Mouse (Mus musculus): ENCODE measurements at regions not wholly inside any gene's neighbourhood (a gene's known extent, or its start where the extent isn't known, plus 50 kb on each side); places are given as distances from the start of the nearest gene placed in this dataset.
A peak's percentile ranks its signal among the peaks of the same experiment; 100 is the strongest.
"Not testable (repeated sequence)": the region's sequence is repeated elsewhere in the genome, so short reads cannot be mapped to it uniquely, and the experiment has no call there.

DNA sequence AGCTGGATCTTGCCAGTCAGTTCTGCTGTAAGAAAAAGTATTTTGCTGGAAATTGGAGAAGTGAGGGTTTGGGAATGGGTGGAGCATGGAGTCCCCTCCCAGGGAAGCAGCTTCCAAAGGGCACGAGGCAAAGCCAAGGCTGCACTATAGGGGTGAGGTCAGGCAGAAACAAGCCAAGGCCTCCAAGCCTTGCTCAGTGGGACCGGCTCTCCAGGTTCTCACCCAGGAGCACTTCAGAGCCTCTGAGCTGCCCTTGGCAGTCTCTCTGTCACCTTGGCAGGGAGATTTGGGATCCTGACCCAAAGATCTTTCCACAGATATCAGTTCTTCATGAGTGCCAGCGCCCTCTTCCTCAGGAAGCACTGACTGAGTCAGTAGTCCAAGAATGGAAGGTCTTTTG is 116.5 kb downstream of the Bdh1 start:
- ATAC-seq (ENCODE audit: extremely low read depth, insufficient number of reproducible peaks, low FRiP score, poor library complexity, severe bottlenecking) (no peak), DNase-seq (ENCODE audit: low spot score) (no peak)
- TF ChIP-seq POLR2AphosphoS5 (IDR thresholded peaks at IDR 0.05; ENCODE audit: insufficient replicate concordance, low read depth, low read length) (no peak), GATA1 (IDR thresholded peaks at IDR 0.05; ENCODE audit: borderline replicate concordance, low read length) (no peak), CTCF (IDR thresholded peaks at IDR 0.05; ENCODE audit: low read depth, low read length) (no peak), GATA2 (IDR thresholded peaks at IDR 0.05; ENCODE audit: borderline replicate concordance, low read depth, low read length) (no peak), TAL1 (conservative IDR thresholded peaks at IDR 0.05; ENCODE audit: low read depth, low read length) (no peak)
- H3K27me3 ChIP-seq (ENCODE audit: insufficient read depth, low read length) = peaks cover 40% of the 10 kb centered on the region
- no peak overlapping the region for H3K4me3 ChIP-seq (ENCODE audit: low read depth, low read length)
- no peaks in the 10 kb centered on the region for H3K9me3 ChIP-seq (replicated peaks)
- H3K36me3 ChIP-seq (replicated peaks) = no peaks in the 10 kb centered on the region
- peaks cover 33% of the 10 kb centered on the region for H3K4me1 ChIP-seq (ENCODE audit: insufficient read depth, low read depth, low read length)

DNA sequence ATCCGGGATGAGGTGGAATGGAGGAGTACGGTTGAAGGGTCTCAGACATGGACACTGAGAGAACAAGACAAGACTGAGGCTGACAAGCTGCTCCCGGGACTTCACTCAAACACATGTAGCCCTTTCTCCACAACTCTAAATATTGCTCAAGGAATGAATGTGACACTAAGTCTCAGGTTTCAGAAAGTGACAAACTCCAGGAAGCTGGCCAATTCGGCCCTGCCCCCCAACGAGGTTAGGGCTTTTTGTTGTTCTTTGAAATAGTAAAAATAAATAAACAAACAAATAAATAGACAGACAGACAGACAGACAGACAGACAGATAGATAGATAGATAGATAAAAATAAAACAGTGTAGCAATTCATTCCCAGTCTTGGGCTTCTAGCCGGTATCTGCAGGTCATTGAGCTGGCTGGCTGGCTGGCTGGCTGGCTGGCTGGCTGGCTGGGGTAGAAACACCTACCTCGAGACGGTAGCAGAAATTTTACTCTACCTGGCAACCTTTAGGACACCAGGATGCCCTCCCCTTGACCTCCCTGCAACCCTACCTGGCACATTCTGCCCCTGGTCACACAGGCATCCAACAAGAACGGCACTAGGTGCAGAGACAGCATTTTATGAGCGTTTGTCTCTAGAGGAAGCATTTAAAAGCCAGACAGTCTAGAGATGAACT is 119.6 kb upstream of the Dlg1 start:
- Histone ChIP-seq H3K27me3 (ENCODE audit: insufficient read depth, low read length) (peaks cover 53% of the 10 kb centered on the region), H3K36me3 (replicated peaks) (no peaks in the 10 kb centered on the region), H3K4me3 (ENCODE audit: low read depth, low read length) (no peak overlapping the region), H3K4me1 (ENCODE audit: insufficient read depth, low read depth, low read length) (peaks cover 9% of the 10 kb centered on the region), H3K9me3 (replicated peaks) (no peaks in the 10 kb centered on the region)
- TF ChIP-seq POLR2AphosphoS5 (IDR thresholded peaks at IDR 0.05; ENCODE audit: insufficient replicate concordance, low read depth, low read length) (no peak), GATA1 (IDR thresholded peaks at IDR 0.05; ENCODE audit: borderline replicate concordance, low read length) (no peak), GATA2 (IDR thresholded peaks at IDR 0.05; ENCODE audit: borderline replicate concordance, low read depth, low read length) (no peak), CTCF (IDR thresholded peaks at IDR 0.05; ENCODE audit: low read depth, low read length) (no peak), TAL1 (conservative IDR thresholded peaks at IDR 0.05; ENCODE audit: low read depth, low read length) (no peak)
- DNase-seq (ENCODE audit: low spot score) (no peak), ATAC-seq (ENCODE audit: extremely low read depth, insufficient number of reproducible peaks, low FRiP score, poor library complexity, severe bottlenecking) (no peak)

DNA sequence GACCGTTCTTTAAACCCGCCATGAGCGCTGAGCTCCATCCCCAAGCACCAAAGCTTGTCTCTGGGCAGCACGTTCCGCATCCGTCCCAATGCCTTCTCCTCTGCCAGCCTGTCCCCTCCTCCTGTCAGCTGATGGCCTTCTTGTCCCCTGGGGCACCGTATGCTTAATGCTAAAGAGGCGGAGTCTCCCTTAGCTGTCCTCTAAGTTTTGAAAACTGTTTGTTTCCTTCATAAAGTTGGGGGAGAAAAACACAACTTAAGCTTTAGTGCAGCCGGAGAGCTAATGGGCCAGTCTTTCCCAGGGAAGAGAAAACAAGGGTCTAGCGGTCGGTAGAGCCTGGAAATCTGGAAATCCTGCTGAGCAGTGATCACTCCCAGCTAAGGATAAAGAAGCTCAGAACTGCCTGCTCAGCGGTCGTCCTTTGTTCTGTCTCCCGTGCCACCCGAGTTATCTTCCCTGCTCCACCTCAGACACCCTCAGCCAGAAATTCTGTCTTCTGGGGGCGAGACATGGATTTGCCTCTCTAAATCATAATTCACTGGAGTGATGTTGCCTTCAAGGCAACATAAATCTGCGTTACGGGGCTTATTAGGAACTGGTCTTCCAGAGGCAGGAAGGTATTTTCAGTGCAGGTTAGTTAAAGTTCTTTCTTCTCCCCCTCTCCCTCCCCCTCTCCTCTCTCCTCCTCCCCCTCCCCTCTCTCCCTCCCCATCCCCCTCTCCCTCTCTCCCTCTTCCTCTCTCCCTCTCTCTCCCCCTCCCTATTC is 117.0 kb upstream of the Dlg1 start:
- no peak overlapping the region for H3K4me3 ChIP-seq (ENCODE audit: low read depth, low read length)
- H3K9me3 ChIP-seq (replicated peaks) = no peaks in the 10 kb centered on the region
- ATAC-seq (ENCODE audit: extremely low read depth, insufficient number of reproducible peaks, low FRiP score, poor library complexity, severe bottlenecking) = no peak
- no peak for TF ChIP-seq TAL1 (conservative IDR thresholded peaks at IDR 0.05; ENCODE audit: low read depth, low read length)
- DNase-seq (ENCODE audit: low spot score) = no peak
- H3K36me3 ChIP-seq (replicated peaks) = no peaks in the 10 kb centered on the region
- peaks cover 51% of the 10 kb centered on the region for H3K27me3 ChIP-seq (ENCODE audit: insufficient read depth, low read length)
- peaks cover 19% of the 10 kb centered on the region for H3K4me1 ChIP-seq (ENCODE audit: insufficient read depth, low read depth, low read length)

DNA sequence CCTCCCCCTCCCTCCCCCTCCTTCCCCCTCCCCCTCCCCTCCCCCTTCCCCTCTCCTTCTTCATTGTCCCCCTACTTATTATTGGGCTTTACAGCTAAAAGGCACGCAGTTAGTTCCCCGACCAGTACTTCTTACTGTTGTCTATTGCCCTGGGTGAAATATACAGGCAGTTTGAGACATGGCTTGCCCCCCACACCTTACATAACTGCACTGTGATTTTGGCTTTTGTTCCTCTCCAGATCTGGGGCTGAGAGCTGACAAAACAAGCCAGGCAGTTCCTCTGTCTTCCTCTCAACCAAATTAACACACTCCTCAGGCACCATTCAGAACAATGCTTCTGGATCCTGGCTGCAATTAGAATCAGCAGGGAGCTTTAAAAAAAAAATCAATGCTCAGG is 116.4 kb upstream of the Dlg1 start:
- H3K9me3 ChIP-seq (replicated peaks) = no peaks in the 10 kb centered on the region
- ATAC-seq (ENCODE audit: extremely low read depth, insufficient number of reproducible peaks, low FRiP score, poor library complexity, severe bottlenecking) (no peak), DNase-seq (ENCODE audit: low spot score) (no peak)
- TF ChIP-seq GATA1 (IDR thresholded peaks at IDR 0.05; ENCODE audit: borderline replicate concordance, low read length) (no peak), CTCF (IDR thresholded peaks at IDR 0.05; ENCODE audit: low read depth, low read length) (no peak), TAL1 (conservative IDR thresholded peaks at IDR 0.05; ENCODE audit: low read depth, low read length) (no peak), GATA2 (IDR thresholded peaks at IDR 0.05; ENCODE audit: borderline replicate concordance, low read depth, low read length) (no peak), POLR2AphosphoS5 (IDR thresholded peaks at IDR 0.05; ENCODE audit: insufficient replicate concordance, low read depth, low read length) (no peak)
- H3K27me3 ChIP-seq (ENCODE audit: insufficient read depth, low read length) = peaks cover 53% of the 10 kb centered on the region
- H3K36me3 ChIP-seq (replicated peaks) = no peaks in the 10 kb centered on the region
- peaks cover 19% of the 10 kb centered on the region for H3K4me1 ChIP-seq (ENCODE audit: insufficient read depth, low read depth, low read length)
- H3K4me3 ChIP-seq (ENCODE audit: low read depth, low read length) = no peak overlapping the region

DNA sequence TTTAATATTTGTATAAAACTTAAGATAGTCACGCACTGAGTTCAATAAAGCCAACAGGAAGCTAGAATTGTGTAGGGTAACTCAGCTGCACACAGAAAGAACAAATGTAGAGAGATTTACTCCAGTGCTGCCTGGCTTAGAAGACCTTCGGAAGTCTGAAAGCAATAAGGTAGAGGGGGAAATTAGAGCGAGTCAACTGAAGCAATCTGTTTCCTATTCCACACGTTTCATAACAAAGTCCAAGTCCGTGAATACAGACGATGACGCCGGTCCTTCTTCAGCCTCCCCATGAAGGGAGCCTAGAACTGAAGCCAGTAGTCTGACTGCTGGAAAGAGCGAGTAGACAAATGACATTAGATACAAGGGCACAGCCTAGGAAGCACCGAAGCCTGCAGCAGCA is 115.9 kb upstream of the Dlg1 start:
- no peaks in the 10 kb centered on the region for H3K9me3 ChIP-seq (replicated peaks)
- peaks cover 59% of the 10 kb centered on the region for H3K27me3 ChIP-seq (ENCODE audit: insufficient read depth, low read length)
- DNase-seq (ENCODE audit: low spot score) (no peak), ATAC-seq (ENCODE audit: extremely low read depth, insufficient number of reproducible peaks, low FRiP score, poor library complexity, severe bottlenecking) (no peak)
- H3K4me3 ChIP-seq (ENCODE audit: low read depth, low read length) = no peak overlapping the region
- no peaks in the 10 kb centered on the region for H3K36me3 ChIP-seq (replicated peaks)
- no peak for TF ChIP-seq GATA1 (IDR thresholded peaks at IDR 0.05; ENCODE audit: borderline replicate concordance, low read length)
- peaks cover 19% of the 10 kb centered on the region for H3K4me1 ChIP-seq (ENCODE audit: insufficient read depth, low read depth, low read length)

DNA sequence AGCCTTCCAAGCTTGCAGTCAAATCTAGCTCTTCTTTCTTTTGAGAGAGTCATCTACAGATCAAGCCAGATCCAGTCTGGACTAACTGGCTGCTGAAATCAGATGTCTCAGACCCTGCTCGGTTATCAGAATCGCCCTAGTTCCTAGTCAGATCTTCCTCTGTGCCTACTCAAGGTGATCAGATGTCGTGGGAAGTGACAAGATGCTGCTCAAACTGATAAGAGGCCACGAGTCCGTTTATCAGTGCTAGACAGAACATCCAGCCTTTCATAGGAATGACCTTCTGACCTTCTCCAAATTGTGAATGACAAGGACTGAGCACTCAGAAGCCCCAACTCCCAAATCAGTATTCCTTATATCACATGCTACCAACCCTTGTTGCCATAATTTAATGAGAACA is 113.3 kb upstream of the Dlg1 start:
- H3K36me3 ChIP-seq (replicated peaks) = no peaks in the 10 kb centered on the region
- peaks cover 41% of the 10 kb centered on the region for H3K27me3 ChIP-seq (ENCODE audit: insufficient read depth, low read length)
- H3K4me1 ChIP-seq (ENCODE audit: insufficient read depth, low read depth, low read length) = peaks cover 24% of the 10 kb centered on the region
- H3K4me3 ChIP-seq (ENCODE audit: low read depth, low read length) = no peak overlapping the region
- peak; percentile 66 for TF ChIP-seq TAL1 (conservative IDR thresholded peaks at IDR 0.05; ENCODE audit: low read depth, low read length)
- TF ChIP-seq POLR2AphosphoS5 (IDR thresholded peaks at IDR 0.05; ENCODE audit: insufficient replicate concordance, low read depth, low read length) = no peak
- H3K9me3 ChIP-seq (replicated peaks) = no peaks in the 10 kb centered on the region
- peak; percentile 45; the same call in 1 of the 2 replicates for ATAC-seq (ENCODE audit: extremely low read depth, insufficient number of reproducible peaks, low FRiP score, poor library complexity, severe bottlenecking)
- no peak for DNase-seq (ENCODE audit: low spot score)

DNA sequence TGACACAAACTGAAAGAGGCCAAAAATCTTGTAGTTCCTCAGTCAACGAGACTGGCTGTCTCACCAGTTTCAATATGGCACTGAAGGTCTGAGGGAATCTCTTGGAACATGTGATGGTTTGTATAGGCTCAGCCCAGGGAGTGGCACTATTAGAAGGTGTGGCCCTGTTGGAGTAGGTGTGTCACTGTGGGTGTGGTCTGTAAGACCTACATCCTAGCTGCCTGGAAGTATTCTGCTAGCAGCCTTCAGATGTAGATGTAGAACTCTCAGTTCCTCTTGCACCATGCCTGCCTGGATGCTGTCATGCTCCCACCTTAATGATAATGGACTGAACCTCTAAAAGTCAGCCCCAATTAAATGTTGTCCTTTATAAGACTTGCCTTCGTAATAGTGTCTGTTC is 112.7 kb upstream of the Dlg1 start:
- ATAC-seq (ENCODE audit: extremely low read depth, insufficient number of reproducible peaks, low FRiP score, poor library complexity, severe bottlenecking); H3K9me3 ChIP-seq (replicated peaks); DNase-seq (ENCODE audit: low spot score); H3K4me3 ChIP-seq (ENCODE audit: low read depth, low read length); H3K36me3 ChIP-seq (replicated peaks): not testable (repeated sequence)
- H3K27me3 ChIP-seq (ENCODE audit: insufficient read depth, low read length) = peaks cover 36% of the 10 kb centered on the region
- H3K4me1 ChIP-seq (ENCODE audit: insufficient read depth, low read depth, low read length) = peaks cover 24% of the 10 kb centered on the region

Data from G1E (cell line).